Mouse (Mus musculus) bone marrow macrophage, adult 2 months (primary cell): ENCODE data around the gene Gpld1.

Source experiments
- CTCF ChIP-seq: IDR thresholded peaks from 2 replicates; pipeline ENCODE4 v1.5.1; 2012; ENCODE audit warnings: low read depth, mild to moderate bottlenecking, low read length, moderate library complexity
- POLR2A ChIP-seq: IDR thresholded peaks from 2 replicates; pipeline ENCODE4 v1.6.1; 2012; ENCODE audit warnings: mild to moderate bottlenecking, low read depth, low read length, borderline replicate concordance

DNA sequence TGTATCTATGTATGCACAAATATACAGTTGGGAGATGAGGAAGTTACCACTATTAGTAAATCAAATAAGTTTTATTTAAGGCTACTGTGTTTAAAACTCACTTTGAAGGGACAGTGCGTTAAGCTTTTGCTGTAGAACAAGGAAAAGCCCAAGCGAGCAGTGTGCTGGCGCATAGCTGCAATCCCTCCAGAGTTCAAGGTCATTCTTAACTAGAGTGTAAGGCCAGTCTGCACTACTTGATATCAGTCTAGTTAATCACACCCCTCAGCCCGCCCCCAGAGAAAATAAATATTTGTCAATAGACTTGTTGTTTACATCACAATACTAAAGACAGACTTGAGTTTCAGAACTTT, 77.6 kb downstream of the Gpld1 start:
- TF ChIP-seq CTCF (no peak), POLR2A (no peak)
